Mouse (Mus musculus): ENCODE data around the gene Ndufa8.

GRCm38 (mm10) chr2:36090853-36091741 is 41.9 kb upstream of the Ndufa8 start:
- TF ChIP-seq CTCF (IDR thresholded peaks at IDR 0.05; ENCODE audit: low read depth) (no peak), EP300 (IDR thresholded peaks at IDR 0.05; ENCODE audit: low read depth) (no peak)

Measured in liver, embryonic 14.5 days (tissue).